Mouse (Mus musculus) olfactory bulb, adult 2 months (tissue): ENCODE data around the gene Gm2310.

ENCODE experiments used
- CTCF ChIP-seq: fragments of 200-500 bp; IDR thresholded peaks from 2 replicates; pipeline ENCODE4 v1.5.1; 2012; ENCODE audit warnings: low read depth, mild to moderate bottlenecking, low read length, moderate library complexity; ENCODE audit not compliant: insufficient read depth
- POLR2A ChIP-seq: fragments of 200-500 bp; IDR thresholded peaks from 2 replicates; pipeline ENCODE4 v1.6.1; 2012; ENCODE audit warnings: mild to moderate bottlenecking, low read depth, low read length, moderate library complexity; ENCODE audit not compliant: insufficient read depth

DNA sequence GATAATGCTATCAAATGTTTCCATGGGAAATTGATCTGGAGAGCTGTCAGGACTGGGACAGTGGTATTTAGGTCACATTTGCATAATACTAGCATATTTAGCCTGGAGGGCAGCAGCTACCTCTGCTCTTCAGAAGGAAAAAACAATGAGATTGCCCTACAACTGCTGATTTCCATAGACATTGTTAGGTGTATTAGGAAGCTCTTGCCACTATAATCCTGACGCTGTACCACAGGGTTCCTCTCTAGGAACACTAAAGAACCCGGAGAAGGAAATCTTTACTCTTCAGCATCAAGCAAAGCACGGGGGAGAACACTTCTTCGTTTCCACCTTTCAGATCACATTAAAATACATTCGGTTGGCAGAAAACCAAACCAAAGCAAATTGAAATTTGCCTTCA, 11.4 kb upstream of the Gm2310 start:
- TF ChIP-seq POLR2A = no peak
- TF ChIP-seq CTCF = no peak
